Mouse (Mus musculus) CD4-positive naive resting alpha-beta T cell, adult 76 days (primary cell): Measurements from ENCODE around the gene Zfp811. TPM values are rescaled to one million over a fixed set of nuclear protein-coding genes. Genes with fewer than 3 reads are reported as not detected.

Experiments
- total RNA-seq: library from RNA; stranded (reverse); gene quantifications from one replicate; pipeline ENCODE4 v1.2.4, GENCODE M21; 2023

Gene Zfp811
- total RNA-seq: 0.41 TPM

DNA sequence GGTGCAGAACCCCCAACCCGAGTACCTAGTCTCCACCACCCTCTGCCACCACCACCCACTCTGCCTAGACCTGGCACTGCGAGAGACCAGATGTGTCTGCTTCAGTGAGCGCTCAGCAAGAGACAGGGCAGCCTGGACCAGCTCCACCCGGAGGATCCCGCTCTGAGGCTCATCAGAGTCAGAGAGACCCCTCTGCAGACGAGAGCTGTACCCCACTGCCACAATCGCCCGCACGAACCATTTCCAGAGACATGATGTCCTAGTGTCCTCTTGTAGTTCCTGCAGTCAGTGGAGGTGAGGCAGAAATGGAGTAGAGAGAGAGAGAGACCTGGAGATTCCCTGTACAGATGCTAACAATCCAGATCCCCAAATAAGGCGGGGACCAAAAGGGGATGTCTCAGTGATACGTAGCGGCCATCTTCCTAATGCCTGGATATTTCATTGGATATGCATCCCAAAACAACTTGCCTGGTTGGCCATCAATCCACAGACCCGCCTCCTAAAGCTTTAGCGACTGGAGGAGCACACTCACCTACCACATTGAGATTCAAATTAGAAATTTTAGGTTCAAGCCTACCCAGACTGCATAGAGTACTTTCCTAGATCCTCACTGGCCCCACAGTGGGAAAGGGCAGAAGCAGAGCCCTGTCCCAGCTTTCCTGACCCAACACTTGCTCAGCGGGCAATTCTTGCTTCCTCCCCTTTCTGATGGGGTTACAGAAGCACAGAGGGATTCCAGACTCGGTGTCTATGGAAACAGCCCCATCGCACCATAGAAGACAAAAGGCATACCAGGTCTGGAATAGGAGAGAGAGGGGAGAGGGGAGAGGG lies at the start of gene Zfp811:
Zfp811 (minus strand) TSS at position 388 of the 831 bp plus-strand sequence.

DNA sequence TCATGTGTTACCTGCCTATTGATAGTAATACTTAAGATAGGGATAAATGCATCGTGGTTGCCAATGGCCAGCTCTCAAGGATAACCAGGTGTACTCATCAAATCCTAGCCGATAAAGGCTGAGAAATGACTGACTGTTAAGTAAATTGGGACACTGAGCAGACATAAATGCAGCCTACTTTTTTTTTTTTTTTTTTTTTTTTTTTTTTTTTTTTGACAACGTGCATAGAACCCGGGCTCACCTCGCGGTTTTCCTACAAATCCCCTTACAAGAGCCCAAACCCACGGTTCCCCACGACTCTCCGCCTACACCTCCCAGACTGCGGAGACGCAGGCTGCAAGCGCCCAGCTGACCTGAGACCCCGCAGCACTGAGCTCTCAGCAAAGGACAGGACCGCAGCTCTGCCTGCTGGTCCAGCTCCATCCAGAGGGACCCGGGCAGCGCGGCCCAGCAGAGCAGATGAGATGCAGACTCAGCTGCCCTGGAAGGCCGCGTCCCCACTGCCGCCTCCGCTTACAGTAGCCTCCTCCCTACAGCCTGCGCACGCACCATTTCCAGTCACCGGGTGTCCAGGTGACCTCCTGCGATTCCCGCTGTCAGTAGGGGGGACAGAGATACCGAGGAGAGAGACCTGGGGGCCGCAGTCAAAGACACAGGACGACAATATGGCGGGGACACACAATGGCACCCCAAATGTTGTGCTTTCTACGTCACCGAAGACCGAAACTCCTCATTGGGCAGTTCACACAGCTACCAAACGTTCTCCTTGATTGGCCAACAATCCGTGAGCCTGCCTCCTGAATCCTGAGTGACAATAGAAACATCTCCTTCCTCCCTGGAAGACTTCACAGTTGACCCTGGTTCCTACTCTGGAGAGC lies 20.0 kb upstream of the Zfp811 start, which contains the start of gene Zfp799:
Zfp799 (minus strand) TSS at position 722 of the 878 bp plus-strand sequence.

DNA sequence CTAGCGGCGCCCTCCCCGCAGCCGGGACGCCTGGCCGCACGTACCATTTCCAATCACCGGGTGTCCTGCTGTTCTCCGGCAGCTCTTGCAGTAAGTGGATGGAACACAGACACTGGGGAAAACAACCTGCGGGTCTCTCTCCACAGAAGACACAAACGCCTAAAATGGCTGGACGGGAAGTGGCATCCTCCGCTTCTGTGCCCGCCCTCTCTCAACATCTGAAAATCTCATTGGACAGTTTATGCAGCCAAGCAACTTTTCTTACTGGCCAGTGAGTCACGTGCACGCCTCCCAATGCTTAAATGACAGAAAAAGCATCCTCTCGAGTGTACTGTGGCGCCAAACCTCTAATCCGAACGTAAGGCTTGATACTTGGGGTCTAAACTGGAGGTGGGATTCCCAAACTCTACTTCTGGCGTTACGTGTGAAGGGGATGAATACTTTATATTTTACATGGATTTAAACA lies 21.6 kb downstream of the Zfp811 start, which contains the start of gene Zfp871:
Zfp871 (minus strand) TSS at position 194 of the 466 bp plus-strand sequence.

Other genes with a start within 250 kb of the Zfp811 start
- gene Cyp4f37, start 188.6 kb downstream of the Zfp811 start, total RNA-seq: 0.38 TPM
- gene Cyp4f40, start 151.0 kb downstream of the Zfp811 start, total RNA-seq: not detected
- gene Cyp4f15, start 124.3 kb downstream of the Zfp811 start, total RNA-seq: not detected
- gene Zfp871, start 21.6 kb downstream of the Zfp811 start, total RNA-seq: 109 TPM
- 10.6 TPM for gene Zfp799, start 20.3 kb upstream of the Zfp811 start, total RNA-seq
- 0.62 TPM for gene Zfp870, start 81.7 kb upstream of the Zfp811 start, total RNA-seq
- not detected for gene Cyp4f14, start 107.4 kb upstream of the Zfp811 start, total RNA-seq
- gene Cyp4f13, start 137.5 kb upstream of the Zfp811 start, total RNA-seq: 61.3 TPM
- 32.4 TPM for gene Zfp472, start 155.9 kb upstream of the Zfp811 start, total RNA-seq
- 13.1 TPM for gene Zfp952, start 183.2 kb upstream of the Zfp811 start, total RNA-seq
- gene Zfp763, start 223.5 kb upstream of the Zfp811 start, total RNA-seq: 3.6 TPM